Mouse (Mus musculus) embryonic fibroblast, embryonic 13.5 days (primary cell): ENCODE data around the gene Kcnmb2. TPM values are rescaled to one million over a fixed set of nuclear protein-coding genes. Genes with fewer than 3 reads are reported as not detected.

Source experiments
- H3K27ac ChIP-seq: 2 replicates; pipeline ENCODE4 v1.5.1; 2012; ENCODE audit warnings: low read length, control low read depth, inconsistent platforms; ENCODE audit not compliant: insufficient read depth
- H3K4me1 ChIP-seq: 2 replicates; pipeline ENCODE4 v1.6.1; 2011; ENCODE audit warnings: low read length; ENCODE audit not compliant: control insufficient read depth, insufficient read depth
- H3K4me3 ChIP-seq: 2 replicates; pipeline ENCODE4 v1.5.1; 2011; ENCODE audit warnings: mild to moderate bottlenecking, control low read depth, low read length; ENCODE audit not compliant: insufficient read depth
- CTCF ChIP-seq: IDR thresholded peaks from 2 replicates; pipeline ENCODE4 v1.5.1; 2011; ENCODE audit warnings: mild to moderate bottlenecking, control low read depth, low read length, moderate library complexity, borderline replicate concordance; ENCODE audit not compliant: insufficient read depth
- POLR2A ChIP-seq: IDR thresholded peaks from 2 replicates; pipeline ENCODE4 v1.6.1; 2011; ENCODE audit warnings: low read depth, mild to moderate bottlenecking, control low read depth, low read length, moderate library complexity
- polyA plus RNA-seq: library from polyadenylated mRNA; stranded (reverse); fragments of >200 nt; gene quantifications from 2 replicates; pipeline ENCODE4 v1.2.4, GENCODE M21; 2011; ENCODE audit warnings: low read depth; ENCODE audit not compliant: missing spikeins, insufficient read length

Gene Kcnmb2
- polyA plus RNA-seq, 1 experiment, result not detected

GRCm38 (mm10) chr3:32189956-32190355 is 287.6 kb downstream of the Kcnmb2 start:
- no peak overlapping the region for H3K4me3 ChIP-seq
- no peak overlapping the region for H3K27ac ChIP-seq
- H3K4me1 ChIP-seq, result no peaks in the 10 kb centered on the region
- TF ChIP-seq CTCF, result no peak
- no peak for TF ChIP-seq POLR2A

- no peak for TF ChIP-seq CTCF
- no peak for TF ChIP-seq POLR2A
- Histone ChIP-seq H3K4me1 (no peaks in the 10 kb centered on the region), H3K27ac (no peak overlapping the region), H3K4me3 (no peak overlapping the region)
Observed at GRCm38 (mm10) chr3:32194014-32194413, 291.7 kb downstream of the Kcnmb2 start.

- Histone ChIP-seq H3K4me3 (no peak overlapping the region), H3K27ac (no peak overlapping the region), H3K4me1 (no peaks in the 10 kb centered on the region)
- TF ChIP-seq CTCF (no peak), POLR2A (no peak)
Observed at GRCm38 (mm10) chr3:32226755-32227154, 324.4 kb downstream of the Kcnmb2 start.

- TF ChIP-seq POLR2A (no peak), CTCF (no peak)
- Histone ChIP-seq H3K4me3 (no peak overlapping the region), H3K4me1 (no peaks in the 10 kb centered on the region), H3K27ac (no peak overlapping the region)
Observed at GRCm38 (mm10) chr3:32236766-32237165, 334.5 kb downstream of the Kcnmb2 start.
